In the genomic region with DNA sequence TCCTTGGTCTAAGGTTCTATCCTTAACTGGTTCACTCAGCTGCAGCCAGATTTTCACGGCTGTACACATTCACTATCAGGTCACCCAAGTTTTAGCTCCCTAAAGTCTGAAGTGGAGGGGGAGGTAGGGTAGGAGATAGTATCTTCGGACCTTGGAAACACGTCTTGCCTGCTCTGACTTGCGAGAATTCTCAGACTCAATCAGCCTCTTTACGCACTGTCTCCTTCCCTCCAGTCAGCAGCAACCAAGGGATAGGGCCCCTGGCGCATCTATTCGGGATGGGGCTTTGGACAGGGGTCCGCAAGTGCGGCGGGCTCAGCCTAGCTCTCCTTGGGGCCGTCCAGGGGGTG, we compare ENCODE assay signal across 8 mouse cellular contexts. TPM values are rescaled to one million over a fixed set of nuclear protein-coding genes. Genes with fewer than 3 reads are reported as not detected.
DNase-seq lines count a peak whose midpoint lies in the region; ATAC-seq and TF ChIP-seq lines count a peak whose summit lies in the region.

No protein-coding gene starts in this region.

- ATAC-seq in liver, embryonic 12.5 days = no peak

- 6% methylated on average over 11 of the region's 11 CpGs for WGBS in spleen, adult 2 months
- 3% methylated on average over 11 of the region's 11 CpGs for WGBS in liver, embryonic 12.5 days (ENCODE audit: insufficient replicate concordance)

- no peaks in the 10 kb centered on the region for H3K9me3 ChIP-seq in liver, embryonic 12.5 days (replicated peaks)

- H3K27ac ChIP-seq in spleen, adult 2 months (ENCODE audit: insufficient read depth, low read length) = peak overlapping the region; percentile 58; the same call in 1 of the 2 replicates
- peak overlapping the region; percentile 67 for H3K27ac ChIP-seq in liver, embryonic 12.5 days

- no peak for TF ChIP-seq POLR2A in spleen, adult 2 months (IDR thresholded peaks at IDR 0.05; ENCODE audit: low read depth, low read length)

- H3K4me3 ChIP-seq in spleen, adult 2 months (ENCODE audit: extremely low read depth, insufficient read depth, insufficient read length) = peak overlapping the region; percentile 28; the same call in 1 of the 2 replicates
- H3K4me3 ChIP-seq in liver, embryonic 12.5 days = peak overlapping the region; percentile 48

- peak overlapping the region; percentile 42 for H3K9ac ChIP-seq in liver, embryonic 12.5 days

- no peak for TF ChIP-seq CTCF in spleen, adult 2 months (IDR thresholded peaks at IDR 0.05; ENCODE audit: extremely low read depth, insufficient read depth, insufficient read length, insufficient replicate concordance)

- no peaks in the 10 kb centered on the region for H3K4me1 ChIP-seq in spleen, adult 2 months (ENCODE audit: control insufficient read depth, insufficient read depth, insufficient read length)
- peaks cover 8% of the 10 kb centered on the region; the same call in 1 of the 2 replicates for H3K4me1 ChIP-seq in liver, embryonic 12.5 days

- no peaks in the 10 kb centered on the region for H3K36me3 ChIP-seq in spleen, adult 2 months (ENCODE audit: control insufficient read depth, insufficient read depth, low read length)
- no peaks in the 10 kb centered on the region for H3K36me3 ChIP-seq in liver, embryonic 12.5 days

- intact Hi-C loops in gastrocnemius, postnatal 36 days (cut with DNase I) = loop anchor here (5.0 to 10.0 kb wide), 3 partner anchors 105 to 377 kb away; a partner anchor contains a TSS
- intact Hi-C loops in left cerebral cortex, postnatal 4 days (cut with DNase I) = no loop called here

- peaks cover 2% of the 10 kb centered on the region; the same call in 1 of the 2 replicates for H3K27me3 ChIP-seq in spleen, adult 2 months (ENCODE audit: control insufficient read depth, insufficient read depth, low read length)
- H3K27me3 ChIP-seq in liver, embryonic 12.5 days (replicated peaks) = peaks cover 78% of the 10 kb centered on the region

- peak overlapping the region; percentile 65 for H3K4me2 ChIP-seq in liver, embryonic 12.5 days

- DNase-seq in embryo, embryonic 10 days (ENCODE audit: low spot score) = peak; percentile 37
- no peak for DNase-seq in embryo, embryonic 11 days
- no peak for DNase-seq in spleen, adult 2 months (ENCODE audit: low read depth in 1 of 2, low spot score in 2 of 2)
- no peak for DNase-seq in spleen, postnatal 36 days (ENCODE audit: low spot score in 2 of 2)
- DNase-seq in cerebellum, postnatal 36 days = no peak
- no peak for DNase-seq in gastrocnemius, postnatal 36 days
- no peak for DNase-seq in left cerebral cortex, postnatal 4 days

RNA-seq across cellular contexts. Expression of a gene that starts 3.3 kb away (rescaled TPM):
- polyA plus RNA-seq in spleen, adult 2 months (2012; rRNA removed) = 23.5 and 24.6 TPM in 2 replicates
- polyA plus RNA-seq in liver, embryonic 12.5 days (2016; fragmentation: Nextera tagmentation; extraction: Ambion mirVana) = 38.3 and 39.8 TPM in 2 replicates
- 10 to 100 TPM; 36.3 to 69.3 TPM for total RNA-seq in gastrocnemius, postnatal 36 days (2021)
- 10 to 100 TPM; 16.9 to 17.2 TPM for total RNA-seq in left cerebral cortex, postnatal 4 days (2021)
